Mouse (Mus musculus): ENCODE results near the gene Nsmce4a. TPM values are rescaled to one million over a fixed set of nuclear protein-coding genes. Genes with fewer than 3 reads are reported as not detected.

Nsmce4a gene
- polyA plus RNA-seq (2015; fragmentation: Nextera tagmentation; extraction: Ambion mirVana) = 161 and 166 TPM in 2 replicates

- Histone ChIP-seq H3K9ac (no peak within 1 kb of the TSS), H3K27ac (0 out of 2 replicates have a peak within 1 kb of the TSS, but pooled peaks have one; percentile 63), H3K9me3 (replicated peaks) (no peaks in the 10 kb centered on the region), H3K4me1 (peaks cover 38% of the 10 kb centered on the region), H3K36me3 (ENCODE audit: poor library complexity, severe bottlenecking) (no peaks in the 10 kb centered on the region), H3K4me2 (no peak within 1 kb of the TSS), H3K27me3 (no peaks in the 10 kb centered on the region), H3K4me3 (no peak within 1 kb of the TSS)
- WGBS = 87% methylated on average over 8 of the region's 11 CpGs
- no peak for ATAC-seq
Measured at GRCm38 (mm10) chr7:130572821-130573220, at the start of gene Nsmce4a. Nsmce4a (minus strand) TSS chr7:130573118.

GRCm38 (mm10) chr7:130622359-130622758 is 49.4 kb upstream of the Nsmce4a start:
- H3K36me3 ChIP-seq (ENCODE audit: poor library complexity, severe bottlenecking) = no peaks in the 10 kb centered on the region
- H3K4me3 ChIP-seq = no peak overlapping the region
- no peak overlapping the region for H3K9ac ChIP-seq
- no peaks in the 10 kb centered on the region for H3K4me1 ChIP-seq
- peaks cover 4% of the 10 kb centered on the region; the same call in 1 of the 2 replicates for H3K27me3 ChIP-seq
- WGBS = 95% methylated on average over 4 of the region's 4 CpGs
- no peak overlapping the region for H3K27ac ChIP-seq
- no peak overlapping the region for H3K4me2 ChIP-seq
- no peak for ATAC-seq
- no peaks in the 10 kb centered on the region for H3K9me3 ChIP-seq (replicated peaks)

GRCm38 (mm10) chr7:130621953-130622352 is 49.0 kb upstream of the Nsmce4a start:
- Histone ChIP-seq H3K9ac (no peak overlapping the region), H3K36me3 (ENCODE audit: poor library complexity, severe bottlenecking) (no peaks in the 10 kb centered on the region), H3K4me3 (no peak overlapping the region), H3K4me2 (no peak overlapping the region), H3K9me3 (replicated peaks) (no peaks in the 10 kb centered on the region), H3K27me3 (peaks cover 4% of the 10 kb centered on the region; the same call in 1 of the 2 replicates), H3K27ac (no peak overlapping the region), H3K4me1 (no peaks in the 10 kb centered on the region)
- 65% methylated on average over 3 of the region's 3 CpGs for WGBS
- ATAC-seq = no peak

GRCm38 (mm10) chr7:130621068-130621467 is 48.1 kb upstream of the Nsmce4a start:
- Histone ChIP-seq H3K27me3 (peaks cover under 1% of the 10 kb centered on the region; the same call in 1 of the 2 replicates), H3K4me2 (no peak overlapping the region), H3K9ac (no peak overlapping the region), H3K4me1 (no peaks in the 10 kb centered on the region), H3K9me3 (replicated peaks) (no peaks in the 10 kb centered on the region), H3K27ac (no peak overlapping the region), H3K4me3 (no peak overlapping the region), H3K36me3 (ENCODE audit: poor library complexity, severe bottlenecking) (no peaks in the 10 kb centered on the region)
- WGBS = 94% methylated on average over 2 of the region's 2 CpGs
- no peak for ATAC-seq

- no peak overlapping the region for H3K9ac ChIP-seq
- WGBS = 90% methylated on average over 3 of the region's 3 CpGs
- H3K4me3 ChIP-seq = no peak overlapping the region
- no peaks in the 10 kb centered on the region for H3K4me1 ChIP-seq
- H3K9me3 ChIP-seq (replicated peaks) = no peaks in the 10 kb centered on the region
- no peak overlapping the region for H3K27ac ChIP-seq
- no peak for ATAC-seq
- no peak overlapping the region for H3K4me2 ChIP-seq
- no peaks in the 10 kb centered on the region for H3K27me3 ChIP-seq
- no peaks in the 10 kb centered on the region for H3K36me3 ChIP-seq (ENCODE audit: poor library complexity, severe bottlenecking)
Measured at GRCm38 (mm10) chr7:130617591-130617990, 44.7 kb upstream of the Nsmce4a start.

GRCm38 (mm10) chr7:130613973-130614372 is 41.1 kb upstream of the Nsmce4a start:
- H3K9me3 ChIP-seq (replicated peaks) = no peaks in the 10 kb centered on the region
- no peak for ATAC-seq
- no peaks in the 10 kb centered on the region for H3K27me3 ChIP-seq
- 82% methylated on average over 4 of the region's 4 CpGs for WGBS
- H3K36me3 ChIP-seq (ENCODE audit: poor library complexity, severe bottlenecking) = no peaks in the 10 kb centered on the region
- no peak overlapping the region for H3K4me3 ChIP-seq
- H3K27ac ChIP-seq = no peak overlapping the region
- no peaks in the 10 kb centered on the region for H3K4me1 ChIP-seq
- no peak overlapping the region for H3K4me2 ChIP-seq
- no peak overlapping the region for H3K9ac ChIP-seq

GRCm38 (mm10) chr7:130606958-130607357 is 34.0 kb upstream of the Nsmce4a start:
- no peak overlapping the region for H3K4me2 ChIP-seq
- WGBS = 89% methylated on average over 4 of the region's 4 CpGs
- H3K9me3 ChIP-seq (replicated peaks) = no peaks in the 10 kb centered on the region
- no peaks in the 10 kb centered on the region for H3K4me1 ChIP-seq
- H3K4me3 ChIP-seq = no peak overlapping the region
- H3K36me3 ChIP-seq (ENCODE audit: poor library complexity, severe bottlenecking) = no peaks in the 10 kb centered on the region
- no peak overlapping the region for H3K9ac ChIP-seq
- no peak overlapping the region for H3K27ac ChIP-seq
- ATAC-seq = no peak
- H3K27me3 ChIP-seq = no peaks in the 10 kb centered on the region

- Histone ChIP-seq H3K9ac (no peak overlapping the region), H3K9me3 (replicated peaks) (no peaks in the 10 kb centered on the region), H3K27me3 (no peaks in the 10 kb centered on the region), H3K36me3 (ENCODE audit: poor library complexity, severe bottlenecking) (no peaks in the 10 kb centered on the region), H3K4me2 (no peak overlapping the region), H3K27ac (no peak overlapping the region), H3K4me3 (no peak overlapping the region), H3K4me1 (no peaks in the 10 kb centered on the region)
- ATAC-seq = no peak
- 28% methylated on average over 6 of the region's 6 CpGs for WGBS
Measured at GRCm38 (mm10) chr7:130605111-130605510, 32.2 kb upstream of the Nsmce4a start.

GRCm38 (mm10) chr7:130604390-130604789 is 31.5 kb upstream of the Nsmce4a start:
- Histone ChIP-seq H3K4me2 (no peak overlapping the region), H3K4me1 (no peaks in the 10 kb centered on the region), H3K27me3 (no peaks in the 10 kb centered on the region), H3K9me3 (replicated peaks) (no peaks in the 10 kb centered on the region), H3K4me3 (no peak overlapping the region), H3K36me3 (ENCODE audit: poor library complexity, severe bottlenecking) (no peaks in the 10 kb centered on the region), H3K9ac (no peak overlapping the region), H3K27ac (no peak overlapping the region)
- WGBS = 67% methylated on average over 2 of the region's 2 CpGs
- ATAC-seq = no peak

- no peak overlapping the region for H3K27ac ChIP-seq
- H3K27me3 ChIP-seq = no peaks in the 10 kb centered on the region
- H3K9ac ChIP-seq = no peak overlapping the region
- no peaks in the 10 kb centered on the region for H3K9me3 ChIP-seq (replicated peaks)
- 86% methylated on average over 5 of the region's 5 CpGs for WGBS
- no peak for ATAC-seq
- H3K4me1 ChIP-seq = no peaks in the 10 kb centered on the region
- H3K4me2 ChIP-seq = no peak overlapping the region
- no peaks in the 10 kb centered on the region for H3K36me3 ChIP-seq (ENCODE audit: poor library complexity, severe bottlenecking)
- H3K4me3 ChIP-seq = no peak overlapping the region
Measured at GRCm38 (mm10) chr7:130603556-130603955, 30.6 kb upstream of the Nsmce4a start.

GRCm38 (mm10) chr7:130602804-130603203 is 29.9 kb upstream of the Nsmce4a start:
- no peaks in the 10 kb centered on the region for H3K27me3 ChIP-seq
- no peak overlapping the region for H3K27ac ChIP-seq
- H3K4me3 ChIP-seq = no peak overlapping the region
- H3K9me3 ChIP-seq (replicated peaks) = no peaks in the 10 kb centered on the region
- H3K36me3 ChIP-seq (ENCODE audit: poor library complexity, severe bottlenecking) = no peaks in the 10 kb centered on the region
- peaks cover 1% of the 10 kb centered on the region for H3K4me1 ChIP-seq
- H3K4me2 ChIP-seq = no peak overlapping the region
- no peak for ATAC-seq
- WGBS = 93% methylated on average over 1 of the region's 1 CpGs
- no peak overlapping the region for H3K9ac ChIP-seq

- Histone ChIP-seq H3K4me1 (peaks cover 16% of the 10 kb centered on the region), H3K9ac (no peak overlapping the region), H3K27ac (no peak overlapping the region), H3K36me3 (ENCODE audit: poor library complexity, severe bottlenecking) (no peaks in the 10 kb centered on the region), H3K4me2 (no peak overlapping the region), H3K27me3 (no peaks in the 10 kb centered on the region), H3K4me3 (no peak overlapping the region), H3K9me3 (replicated peaks) (no peaks in the 10 kb centered on the region)
- no peak for ATAC-seq
- WGBS = 74% methylated on average over 2 of the region's 2 CpGs
Measured at GRCm38 (mm10) chr7:130600546-130600945, 27.6 kb upstream of the Nsmce4a start.

GRCm38 (mm10) chr7:130600074-130600473 is 27.2 kb upstream of the Nsmce4a start:
- peaks cover 16% of the 10 kb centered on the region for H3K4me1 ChIP-seq

More at GRCm38 (mm10) chr7:130600074-130600473, 27.2 kb upstream of the Nsmce4a start:
- ATAC-seq = no peak
- no peak overlapping the region for H3K27ac ChIP-seq
- H3K36me3 ChIP-seq (ENCODE audit: poor library complexity, severe bottlenecking) = no peaks in the 10 kb centered on the region
- H3K4me2 ChIP-seq = no peak overlapping the region
- no peaks in the 10 kb centered on the region for H3K27me3 ChIP-seq
- 93% methylated on average over 3 of the region's 3 CpGs for WGBS
- no peak overlapping the region for H3K9ac ChIP-seq
- H3K9me3 ChIP-seq (replicated peaks) = no peaks in the 10 kb centered on the region
- H3K4me3 ChIP-seq = no peak overlapping the region

All from forebrain, embryonic 13.5 days (tissue).